Mouse (Mus musculus): ENCODE results near the gene Gucd1. TPM values are rescaled to one million over a fixed set of nuclear protein-coding genes. Genes with fewer than 3 reads are reported as not detected.

The Gucd1 gene
- total and polyA plus RNA-seq, 3 experiments: 16.8 to 19.0 (median 18.0) TPM

GRCm38 (mm10) chr10:75534216-75534615 lies 16.4 kb upstream of the Gucd1 start:
- peaks cover 42 to 68% of the 10 kb centered on the region in 2 experiments for H3K36me3 ChIP-seq (replicated peaks in 1 of 2; ENCODE audit: control insufficient read depth in 1 of 2, insufficient read depth in 1 of 2, low read length in 1 of 2)
- in situ Hi-C loops (cut with MboI; ENCODE audit: low pct_ligation_motif_present, low pct_unique_long_range_greater_than_20kb, low sequenced_read_pairs): no loop called here

DNA sequence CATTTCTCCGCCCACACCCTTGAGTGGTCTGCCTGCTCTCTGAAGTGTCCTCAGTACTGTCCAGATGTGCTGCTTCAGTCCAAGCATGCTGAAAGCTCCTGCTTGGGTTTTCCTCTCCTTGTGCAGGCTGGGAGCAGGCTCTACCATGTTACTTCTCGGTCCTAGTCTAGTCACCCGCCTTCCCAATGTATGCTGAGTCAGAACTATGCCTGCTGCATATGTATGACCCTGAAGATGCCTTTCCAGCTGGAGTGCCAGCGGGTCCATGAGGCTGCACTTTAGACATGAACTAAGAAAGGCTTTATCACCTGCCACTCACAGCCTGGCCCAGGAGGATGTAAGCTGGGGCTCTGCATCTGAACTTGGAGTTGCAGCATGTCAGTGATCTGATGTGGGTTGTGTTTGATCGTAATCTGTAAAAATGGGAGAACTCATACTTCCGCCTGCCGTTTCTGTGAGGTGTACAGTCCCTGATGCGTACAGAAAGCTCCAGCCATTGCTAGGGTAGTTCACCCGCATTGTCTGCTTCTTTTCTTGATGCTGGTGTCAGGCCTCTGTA lies 13.8 kb upstream of the Gucd1 start:
- Histone ChIP-seq H3K4me1 (ENCODE audit: control insufficient read depth in 1 of 2, insufficient read depth in 2 of 2) (peaks cover 14 to 35% of the 10 kb centered on the region in 2 experiments), H3K9ac (ENCODE audit: insufficient read depth, low read depth) (no peak overlapping the region), H3K4me3 (replicated peaks in 1 of 3; ENCODE audit: low read depth in 2 of 3, low read length in 2 of 3, poor library complexity in 1 of 3) (no peak overlapping the region), H3K4me2 (ENCODE audit: insufficient read depth, low read depth, poor library complexity, severe bottlenecking) (no peak overlapping the region), H3K27me3 (replicated peaks) (no peaks in the 10 kb centered on the region), H3K27ac (ENCODE audit: insufficient read depth, low read depth) (no peak overlapping the region), H3K36me3 (replicated peaks in 1 of 2; ENCODE audit: control insufficient read depth in 1 of 2, insufficient read depth in 1 of 2, low read length in 1 of 2) (peaks cover 48 to 85% of the 10 kb centered on the region in 2 experiments), H3K9me3 (replicated peaks; ENCODE audit: low read length) (no peaks in the 10 kb centered on the region), H3K79me2 (replicated peaks; ENCODE audit: control insufficient read depth, extremely low read depth, insufficient read depth, poor library complexity, severe bottlenecking) (peaks cover 40% of the 10 kb centered on the region)
- no peak for DNase-seq (ENCODE audit: extremely low read depth)
- TF ChIP-seq UBTF (IDR thresholded peaks at IDR 0.05; ENCODE audit: low read depth, low read length) (no peak), PAX5 (IDR thresholded peaks at IDR 0.05; ENCODE audit: low read length) (no peak), CHD2 (IDR thresholded peaks at IDR 0.05; ENCODE audit: low read length) (no peak), NRF1 (IDR thresholded peaks at IDR 0.05; ENCODE audit: low read depth, low read length) (no peak), IRF4 (IDR thresholded peaks at IDR 0.05; ENCODE audit: low read depth, low read length) (no peak), ETS1 (conservative IDR thresholded peaks at IDR 0.05; ENCODE audit: low read depth, low read length) (no peak), MAZ (IDR thresholded peaks at IDR 0.05; ENCODE audit: low read depth, low read length) (no peak), ZC3H11A (IDR thresholded peaks at IDR 0.05; ENCODE audit: low read depth, low read length) (no peak), ZKSCAN1 (IDR thresholded peaks at IDR 0.05; ENCODE audit: borderline replicate concordance, low read depth, low read length) (no peak), SIN3A (IDR thresholded peaks at IDR 0.05; ENCODE audit: low read length) (no peak), MAX (IDR thresholded peaks at IDR 0.05; ENCODE audit: low read length) (no peak), TBP (conservative IDR thresholded peaks at IDR 0.05; ENCODE audit: low read depth, low read length) (no peak), RAD21 (IDR thresholded peaks at IDR 0.05; ENCODE audit: low read depth, low read length) (no peak), ZNF384 (IDR thresholded peaks at IDR 0.05; ENCODE audit: low read depth, low read length) (no peak)
- dilution Hi-C loops (cut with MboI; ENCODE audit: extremely low pct_ligation_motif_present, extremely low pct_unique_long_range_greater_than_20kb, low sequenced_read_pairs) (no loop called here), in situ Hi-C loops (cut with MboI; ENCODE audit: low pct_ligation_motif_present, low pct_unique_long_range_greater_than_20kb, low sequenced_read_pairs) (no loop called here)

More at GRCm38 (mm10) chr10:75534216-75534615, 16.4 kb upstream of the Gucd1 start:
- H3K9me3 ChIP-seq (replicated peaks; ENCODE audit: low read length): no peaks in the 10 kb centered on the region
- H3K4me1 ChIP-seq (ENCODE audit: control insufficient read depth in 1 of 2, insufficient read depth in 2 of 2): peaks cover 11 to 24% of the 10 kb centered on the region in 2 experiments
- no peak overlapping the region for H3K4me2 ChIP-seq (ENCODE audit: insufficient read depth, low read depth, poor library complexity, severe bottlenecking)
- peaks cover 14% of the 10 kb centered on the region for H3K79me2 ChIP-seq (replicated peaks; ENCODE audit: control insufficient read depth, extremely low read depth, insufficient read depth, poor library complexity, severe bottlenecking)
- TF ChIP-seq USF1 (IDR thresholded peaks at IDR 0.05; ENCODE audit: low read depth, low read length) (no peak), ZMIZ1 (IDR thresholded peaks at IDR 0.05; ENCODE audit: low read depth, low read length) (no peak), MYC (IDR thresholded peaks at IDR 0.05; ENCODE audit: low read depth, low read length) (no peak), ZC3H11A (IDR thresholded peaks at IDR 0.05; ENCODE audit: low read depth, low read length) (no peak), UBTF (IDR thresholded peaks at IDR 0.05; ENCODE audit: low read depth, low read length) (no peak), ZNF384 (IDR thresholded peaks at IDR 0.05; ENCODE audit: low read depth, low read length) (no peak), KAT2A (IDR thresholded peaks at IDR 0.05; ENCODE audit: insufficient replicate concordance, low read length) (no peak), IRF4 (IDR thresholded peaks at IDR 0.05; ENCODE audit: low read depth, low read length) (no peak), ETS1 (conservative IDR thresholded peaks at IDR 0.05; ENCODE audit: low read depth, low read length) (no peak), TCF12 (IDR thresholded peaks at IDR 0.05; ENCODE audit: low read depth, low read length) (no peak), ELF1 (IDR thresholded peaks at IDR 0.05; ENCODE audit: low read depth, low read length) (no peak), PAX5 (IDR thresholded peaks at IDR 0.05; ENCODE audit: low read length) (no peak), POLR2AphosphoS2 (IDR thresholded peaks at IDR 0.05; ENCODE audit: low read depth, low read length) (no peak), JUND (conservative IDR thresholded peaks at IDR 0.05; ENCODE audit: low read depth, low read length) (no peak), TBP (conservative IDR thresholded peaks at IDR 0.05; ENCODE audit: low read depth, low read length) (no peak), GABPA (IDR thresholded peaks at IDR 0.05; ENCODE audit: insufficient replicate concordance, low read depth, low read length) (no peak), POLR2A (IDR thresholded peaks at IDR 0.05; ENCODE audit: low read depth, low read length) (no peak)
- no peak overlapping the region for H3K9ac ChIP-seq (ENCODE audit: insufficient read depth, low read depth)
- DNase-seq (ENCODE audit: extremely low read depth): no peak
- H3K27me3 ChIP-seq (replicated peaks): no peaks in the 10 kb centered on the region
- no peak overlapping the region for H3K4me3 ChIP-seq (replicated peaks in 1 of 3; ENCODE audit: low read depth in 2 of 3, low read length in 2 of 3, poor library complexity in 1 of 3)
- dilution Hi-C loops (cut with MboI; ENCODE audit: extremely low pct_ligation_motif_present, extremely low pct_unique_long_range_greater_than_20kb, low sequenced_read_pairs): no loop called here
- H3K27ac ChIP-seq (ENCODE audit: insufficient read depth, low read depth): no peak overlapping the region

Data from CH12.LX (cell line).